Mouse (Mus musculus) right cerebral cortex, postnatal 25 days (tissue): ENCODE data around the gene Ampd3.

Source experiments
- DNase-seq: peaks from one replicate; pipeline ENCODE4 v3.0.0; 2022

Ampd3 gene

DNA sequence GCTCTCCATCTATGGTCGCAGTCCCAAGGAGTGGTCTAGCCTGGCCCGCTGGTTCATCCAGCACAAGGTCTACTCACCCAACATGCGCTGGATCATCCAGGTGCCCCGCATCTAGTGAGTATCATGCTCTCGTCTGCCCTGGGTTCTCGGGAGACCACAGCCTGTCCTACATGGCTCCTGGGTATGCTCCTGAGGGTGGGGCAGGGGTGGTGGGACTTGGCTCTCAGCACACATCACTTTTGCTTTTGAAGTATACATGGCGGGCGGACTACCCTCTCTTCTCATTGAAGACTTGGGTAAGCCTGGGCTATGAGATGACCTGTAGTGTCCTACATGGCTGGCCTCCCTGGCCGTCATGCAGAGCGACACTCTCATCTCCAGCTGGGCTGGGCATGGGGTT is 35.1 kb downstream of the Ampd3 start:
- DNase-seq: no peak

GRCm38 (mm10) chr7:110804266-110804665 is 36.3 kb downstream of the Ampd3 start:
- no peak for DNase-seq

DNA sequence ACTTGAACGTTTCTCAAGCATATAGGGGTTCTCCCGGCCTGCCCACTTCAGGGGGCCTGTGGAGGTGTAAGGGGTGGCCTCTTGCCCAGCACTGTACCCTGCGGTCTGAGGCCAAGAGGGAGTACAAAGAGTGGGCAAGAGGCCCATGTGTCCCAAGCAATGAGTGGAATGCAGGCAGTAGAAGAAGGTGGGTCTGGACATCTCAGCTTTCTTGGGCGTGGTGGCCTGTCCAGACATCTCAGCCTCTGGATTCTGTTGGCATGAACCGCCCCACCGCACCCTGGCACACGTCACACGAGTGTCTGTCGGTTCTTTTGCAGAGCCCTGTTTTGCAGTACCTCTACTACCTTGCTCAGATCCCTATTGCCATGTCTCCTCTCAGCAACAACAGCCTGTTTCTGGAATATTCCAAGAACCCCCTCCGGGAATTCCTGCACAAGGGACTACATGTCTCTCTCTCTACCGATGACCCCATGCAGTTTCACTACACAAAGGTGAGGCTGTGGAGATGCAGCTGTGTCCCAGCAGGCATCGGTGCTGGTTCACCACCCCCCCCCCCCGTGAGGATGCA is 39.5 kb downstream of the Ampd3 start:
- DNase-seq: no peak

DNA sequence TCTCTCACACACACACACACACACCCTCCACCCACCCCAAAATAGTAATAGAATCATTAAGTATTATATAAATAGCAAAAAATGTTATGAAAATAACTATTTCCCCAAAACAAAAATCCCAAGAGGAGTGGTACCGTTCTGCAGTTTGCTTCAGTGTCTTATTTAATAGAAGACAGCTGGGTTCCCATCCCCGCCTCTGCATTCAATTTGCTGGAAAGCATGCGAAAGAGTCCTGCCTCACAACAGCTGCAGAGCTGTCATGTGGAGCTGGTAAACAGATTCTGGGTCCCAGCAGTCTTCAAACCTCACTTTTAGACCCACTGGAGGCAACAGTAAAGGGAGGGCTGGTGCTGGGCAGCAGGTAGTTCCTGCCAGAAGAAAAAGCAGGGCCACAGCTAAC is 41.0 kb downstream of the Ampd3 start:
- DNase-seq: no peak

GRCm38 (mm10) chr7:110809585-110810557 is 41.9 kb downstream of the Ampd3 start:
- no peak for DNase-seq

GRCm38 (mm10) chr7:110810995-110811394 is 43.0 kb downstream of the Ampd3 start:
- no peak for DNase-seq

DNA sequence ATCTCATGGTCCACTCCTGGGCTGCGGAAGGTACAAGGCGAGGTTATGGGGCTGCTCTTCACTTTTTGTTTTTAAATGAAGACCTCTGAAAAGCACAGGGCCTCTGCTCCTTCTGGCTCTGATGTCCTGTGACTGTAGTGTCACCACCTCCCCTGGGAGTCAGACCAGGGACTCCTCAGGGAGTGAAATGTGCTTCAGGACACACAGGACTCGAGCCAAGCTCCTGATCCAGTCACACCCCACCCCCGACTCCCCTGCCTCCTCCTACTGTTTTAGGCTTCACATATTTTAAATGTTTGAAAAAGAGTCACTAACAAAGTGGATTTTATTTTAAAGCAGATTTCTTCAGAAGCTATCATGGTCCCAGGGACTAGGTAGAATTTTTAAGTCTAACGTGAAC is 43.5 kb downstream of the Ampd3 start:
- no peak for DNase-seq

DNA sequence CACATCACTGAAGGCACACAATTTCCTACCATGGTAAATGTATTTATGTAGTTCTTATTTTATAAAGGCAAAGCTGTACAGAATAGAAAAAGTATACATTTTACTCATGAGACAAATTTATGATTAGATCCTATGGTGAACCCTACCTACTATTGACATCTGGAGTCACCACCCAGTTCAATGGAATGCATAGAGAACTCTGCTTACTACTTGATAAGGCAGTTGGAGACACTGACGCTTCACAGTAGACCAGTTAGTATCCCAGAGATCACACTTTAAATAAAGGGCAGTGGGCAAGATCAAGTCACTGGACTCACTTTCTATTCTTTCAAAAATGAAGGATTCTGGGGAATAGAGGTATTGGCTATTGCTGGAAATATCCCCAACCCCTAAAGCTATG is 46.0 kb downstream of the Ampd3 start:
- DNase-seq: no peak

DNA sequence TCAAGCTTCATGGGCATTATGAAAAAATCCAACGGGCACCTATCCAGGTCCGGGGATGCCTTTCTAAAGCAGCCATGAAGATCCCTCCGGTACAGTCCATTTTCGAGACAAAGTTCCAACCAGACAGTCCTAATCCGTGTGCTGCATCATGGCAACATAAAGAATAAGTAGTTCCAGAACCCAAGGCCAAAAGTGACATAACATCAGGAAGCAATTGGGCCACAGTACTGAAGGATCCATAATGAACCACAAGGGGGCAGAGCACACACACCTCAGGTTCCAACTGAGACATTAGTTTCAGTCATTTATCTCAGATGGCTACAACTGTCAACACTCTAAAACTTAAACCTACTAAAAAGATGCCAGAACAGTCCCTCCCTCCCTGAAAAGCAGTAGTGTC is 48.0 kb downstream of the Ampd3 start:
- no peak for DNase-seq

DNA sequence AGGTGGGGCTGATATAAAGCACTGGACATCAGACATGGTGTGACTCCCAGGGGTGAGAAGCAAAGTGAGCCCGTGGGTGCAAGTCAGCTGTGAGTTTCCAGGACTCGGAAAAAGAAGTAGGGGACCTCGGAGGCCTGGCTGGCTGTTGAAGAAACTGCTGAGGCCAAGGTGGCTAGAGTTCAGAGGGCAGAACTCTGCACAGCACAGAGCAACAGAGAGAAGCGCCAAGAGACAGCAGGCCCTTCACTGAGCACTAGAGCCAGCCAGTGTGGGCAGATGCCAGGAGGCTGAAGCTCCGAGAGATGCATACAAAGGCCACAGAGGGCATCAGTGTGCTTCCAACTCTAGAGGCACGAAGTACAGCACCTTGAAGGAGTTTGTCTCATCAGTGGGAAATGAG is 50.2 kb downstream of the Ampd3 start:
- no peak for DNase-seq

DNA sequence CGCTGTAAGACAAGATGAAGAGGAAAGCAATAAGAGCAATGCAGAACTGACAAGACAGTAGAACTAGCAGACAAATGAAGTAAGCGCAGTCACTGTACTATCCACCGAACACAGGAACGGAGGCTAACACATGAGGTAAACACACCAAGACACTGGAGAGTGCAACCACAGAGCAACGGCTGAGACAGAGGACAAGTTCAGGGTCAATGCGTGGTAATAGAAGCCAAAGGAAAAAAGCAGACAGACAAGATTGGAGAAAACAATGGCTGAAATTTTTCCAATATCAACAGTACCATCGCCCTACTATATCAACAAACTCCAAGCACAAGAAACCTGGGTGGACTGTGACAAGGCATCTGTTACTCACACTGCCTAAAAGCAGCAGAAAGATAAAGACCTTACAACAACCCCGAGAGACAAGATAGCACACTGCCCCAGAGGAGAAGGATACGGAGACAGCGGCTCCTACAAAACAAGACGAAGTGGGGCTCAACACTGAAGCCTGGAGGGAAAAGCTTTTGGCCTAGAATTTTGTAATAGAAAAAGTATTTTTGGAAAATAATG is 50.9 kb downstream of the Ampd3 start:
- no peak for DNase-seq

- no peak for DNase-seq
Measured at GRCm38 (mm10) chr7:110821068-110821467, 53.1 kb downstream of the Ampd3 start.

GRCm38 (mm10) chr7:110821653-110822052 is 53.6 kb downstream of the Ampd3 start:
- DNase-seq: peak; percentile 53

- no peak for DNase-seq
Measured at GRCm38 (mm10) chr7:110822055-110822454, 54.0 kb downstream of the Ampd3 start.

DNA sequence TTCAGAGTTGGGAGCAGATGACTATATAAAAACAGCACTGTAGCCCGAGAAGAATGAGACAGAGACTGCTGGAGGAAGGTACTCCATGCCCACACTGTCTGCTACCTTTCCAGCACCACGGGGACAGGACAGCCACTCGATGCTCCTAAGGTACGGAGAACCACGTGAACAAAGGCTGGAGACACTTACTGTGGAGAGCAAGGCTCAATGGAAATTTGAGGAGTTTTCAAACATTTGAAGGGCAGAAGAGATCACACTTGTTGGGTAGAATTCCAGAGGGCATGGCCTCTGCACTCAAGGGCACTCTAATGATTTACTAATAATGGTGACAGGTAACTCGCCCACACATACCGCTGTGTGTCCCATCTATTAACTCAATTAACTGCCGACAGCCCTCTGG is 55.1 kb downstream of the Ampd3 start:
- DNase-seq: no peak

- DNase-seq: no peak
Measured at GRCm38 (mm10) chr7:110823593-110823992, 55.6 kb downstream of the Ampd3 start.

- DNase-seq: no peak
Measured at GRCm38 (mm10) chr7:110823995-110824953, 56.3 kb downstream of the Ampd3 start.

GRCm38 (mm10) chr7:110833024-110833423 is 65.0 kb downstream of the Ampd3 start:
- no peak for DNase-seq

DNA sequence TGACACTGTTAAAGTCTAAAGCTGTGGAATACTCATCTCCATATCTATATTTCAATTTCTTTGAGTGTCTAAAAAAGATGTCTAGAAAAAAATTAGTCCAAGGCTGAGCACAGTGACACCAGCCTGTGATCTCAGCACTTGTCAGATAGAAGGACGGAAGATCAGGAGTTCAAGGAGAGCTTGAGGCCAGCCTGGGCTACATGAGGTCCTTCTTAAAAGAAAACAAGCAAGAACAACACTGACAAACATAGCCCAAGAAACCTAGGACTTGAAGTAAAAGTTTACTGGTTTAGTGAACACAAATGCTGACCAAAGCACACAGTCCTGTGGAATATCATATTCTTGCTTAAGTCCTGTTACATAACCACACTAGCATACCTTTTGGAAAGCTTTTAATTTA is 66.0 kb downstream of the Ampd3 start:
- DNase-seq: no peak

DNA sequence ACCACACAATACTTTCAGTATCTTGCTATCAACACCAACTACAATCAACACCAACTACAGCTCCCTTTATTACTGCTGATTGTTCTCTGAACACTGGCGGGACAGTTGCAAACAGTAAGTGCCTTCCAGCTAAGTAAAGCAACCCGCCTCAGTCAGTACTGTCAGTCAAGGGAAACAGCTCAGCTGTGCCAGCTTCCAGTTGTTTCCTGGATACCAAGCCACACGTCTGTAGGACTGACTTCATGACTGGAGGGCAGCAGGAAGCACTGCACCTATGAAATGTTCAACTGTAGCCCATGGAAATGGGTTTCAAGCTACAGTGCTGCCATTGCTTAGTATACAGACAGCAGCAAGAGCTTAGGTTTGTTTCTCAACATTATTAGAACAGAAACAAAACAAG is 66.5 kb downstream of the Ampd3 start:
- no peak for DNase-seq

DNA sequence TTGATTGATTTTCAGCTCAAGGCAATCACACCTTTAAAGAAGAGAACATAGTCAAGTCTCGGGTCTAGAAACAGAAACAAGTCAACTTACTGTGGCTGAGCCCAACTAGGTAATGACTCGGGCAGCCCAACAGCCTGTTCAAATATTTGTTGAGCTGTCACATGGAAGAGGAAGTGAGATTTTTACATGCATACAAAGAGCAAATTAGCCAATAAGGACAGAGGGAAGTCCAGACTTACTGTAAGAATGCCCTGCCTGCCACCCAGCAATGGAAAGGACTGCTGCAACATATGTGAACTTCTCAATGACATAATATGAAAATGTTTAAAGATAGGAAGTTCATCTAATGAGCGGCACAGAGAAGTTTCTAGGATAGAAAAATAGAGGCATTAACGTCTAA is 72.3 kb downstream of the Ampd3 start:
- DNase-seq: no peak

DNA sequence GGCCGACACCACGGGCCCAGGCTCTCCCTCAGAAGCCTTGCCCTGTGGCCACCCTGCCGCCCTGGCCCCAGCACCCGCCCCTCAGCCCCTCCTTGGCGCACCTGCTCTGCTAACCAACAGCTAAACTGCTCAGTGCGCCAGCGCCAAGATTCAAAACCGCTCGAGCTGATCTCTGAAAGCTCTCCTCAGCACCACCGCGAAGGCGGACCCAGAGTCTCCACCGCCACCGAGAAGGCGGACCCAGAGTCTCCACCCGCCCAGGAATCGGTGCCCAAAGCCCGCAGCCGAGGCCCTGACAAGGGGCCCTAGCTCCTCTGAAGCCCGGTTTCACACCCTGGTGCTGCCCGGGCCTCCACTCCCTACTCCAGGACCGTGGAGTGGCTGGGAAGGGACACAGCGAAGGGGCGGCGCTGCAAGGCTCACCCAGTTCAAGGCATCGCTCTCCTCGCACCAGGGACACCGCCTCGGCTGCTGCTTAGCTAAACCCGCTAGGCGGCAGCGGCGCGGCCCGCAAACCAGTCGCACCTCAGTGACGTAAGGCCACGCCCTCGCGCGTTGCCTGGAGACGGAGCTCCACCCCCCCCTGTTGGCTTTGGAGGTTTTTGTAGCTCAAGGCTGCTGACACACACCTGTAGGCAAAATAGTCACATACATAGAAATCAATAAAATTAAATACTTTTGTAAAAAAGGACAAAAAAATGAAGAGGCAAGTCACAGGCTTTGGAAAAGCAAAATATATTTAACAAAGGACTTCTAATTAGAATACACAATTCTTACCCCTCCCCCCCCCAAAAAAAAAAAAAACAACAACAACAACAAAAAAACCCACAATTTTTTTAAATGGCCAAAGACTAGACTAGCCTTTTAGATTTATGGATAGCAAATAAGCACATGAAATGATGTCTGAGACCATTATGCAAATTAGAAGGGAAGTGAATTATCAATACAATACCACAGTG is 76.2 kb downstream of the Ampd3 start, which contains the start of gene Rnf141:
TSS of gene Rnf141 (minus strand) at position 542 of the 959 bp plus-strand sequence.
- DNase-seq: peak; percentile 93
